Comparison of ENCODE assay signal across 11 mouse cellular contexts in genomic region chr11:98752562-98753140, GRCm38 (mm10). TPM values are rescaled to one million over a fixed set of nuclear protein-coding genes. Genes with fewer than 3 reads are reported as not detected.
A peak's percentile ranks its signal among the peaks of the same experiment; 100 is the strongest.
DNase-seq lines count a peak whose midpoint lies in the region; ATAC-seq and TF ChIP-seq lines count a peak whose summit lies in the region.
"Had no signal": no experiment of that assay in that cellular context is flagged by ENCODE, and none has a peak within 500 bp of the region (broad histone marks: within the 10 kb centered on the region; RNA-seq: fewer than 3 reads in every experiment).

No protein-coding gene starts in this region.

- no peaks in the 10 kb centered on the region for H3K9me3 ChIP-seq in forebrain, embryonic 10.5 days
- H3K9me3 ChIP-seq in forebrain, embryonic 12.5 days: no peaks in the 10 kb centered on the region
- no peaks in the 10 kb centered on the region for H3K9me3 ChIP-seq in intestine, embryonic 14.5 days (ENCODE audit: control insufficient read depth, low read length)
- no peaks in the 10 kb centered on the region for H3K9me3 ChIP-seq in midbrain, postnatal 0 days (ENCODE audit: low read length)

- H3K4me2 ChIP-seq in forebrain, embryonic 12.5 days: no peak overlapping the region
- 0 out of 2 replicates have a peak overlapping the region, but pooled peaks have one; percentile 1 for H3K4me2 ChIP-seq in intestine, embryonic 14.5 days (ENCODE audit: low read length)
- H3K4me2 ChIP-seq in midbrain, postnatal 0 days (ENCODE audit: low read depth, low read length, poor library complexity, severe bottlenecking): no peak overlapping the region

- TF ChIP-seq CTCF in left cerebral cortex, adult 2 months (IDR thresholded peaks at IDR 0.05): no peak
- TF ChIP-seq CTCF in midbrain, postnatal 0 days (IDR thresholded peaks at IDR 0.05): no peak

- H3K27ac ChIP-seq in forebrain, embryonic 10.5 days: peak overlapping the region; percentile 20
- H3K27ac ChIP-seq in forebrain, embryonic 12.5 days: no peak overlapping the region
- H3K27ac ChIP-seq in left cerebral cortex, adult 2 months: peak overlapping the region; percentile 88
- peak overlapping the region; percentile 73 for H3K27ac ChIP-seq in intestine, embryonic 14.5 days (ENCODE audit: low read depth)
- H3K27ac ChIP-seq in midbrain, postnatal 0 days (ENCODE audit: low read depth, low read length): peak overlapping the region; percentile 74; the same call in 1 of the 2 replicates

- no peak overlapping the region for H3K4me3 ChIP-seq in forebrain, embryonic 10.5 days
- H3K4me3 ChIP-seq in forebrain, embryonic 12.5 days (replicated peaks): no peak overlapping the region
- no peak overlapping the region for H3K4me3 ChIP-seq in left cerebral cortex, adult 2 months
- no peak overlapping the region for H3K4me3 ChIP-seq in intestine, embryonic 14.5 days (ENCODE audit: low read depth, low read length)
- H3K4me3 ChIP-seq in midbrain, postnatal 0 days (ENCODE audit: low read depth, low read length): no peak overlapping the region

- intact Hi-C loops in left cerebral cortex, adult 2 months (cut with DNase I): loop anchor here (5.0 kb wide), 1 partner anchor 35 kb away; no protein-coding TSS in a partner anchor
- intact Hi-C loops in left cerebral cortex, postnatal 36 days (cut with DNase I): no loop called here

- H3K36me3 ChIP-seq in forebrain, embryonic 10.5 days (replicated peaks): peaks cover 15% of the 10 kb centered on the region
- H3K36me3 ChIP-seq in forebrain, embryonic 12.5 days (replicated peaks): peaks cover 27% of the 10 kb centered on the region
- peaks cover 34% of the 10 kb centered on the region for H3K36me3 ChIP-seq in intestine, embryonic 14.5 days (ENCODE audit: control insufficient read depth, insufficient read depth, low read length)
- H3K36me3 ChIP-seq in midbrain, postnatal 0 days (ENCODE audit: insufficient read depth, low read length): peaks cover 18% of the 10 kb centered on the region

- H3K9ac ChIP-seq in forebrain, embryonic 12.5 days: no peak overlapping the region
- no peak overlapping the region for H3K9ac ChIP-seq in intestine, embryonic 14.5 days (ENCODE audit: low read length)
- H3K9ac ChIP-seq in midbrain, postnatal 0 days (replicated peaks; ENCODE audit: low read length, poor library complexity, severe bottlenecking): 0 out of 2 replicates have a peak overlapping the region, but pooled peaks have one; percentile 4

- H3K27me3 ChIP-seq in forebrain, embryonic 10.5 days (ENCODE audit: poor library complexity, severe bottlenecking): peaks cover 7% of the 10 kb centered on the region; the same call in 1 of the 2 replicates
- no peaks in the 10 kb centered on the region for H3K27me3 ChIP-seq in forebrain, embryonic 12.5 days
- H3K27me3 ChIP-seq in intestine, embryonic 14.5 days (replicated peaks; ENCODE audit: control insufficient read depth, insufficient read depth, low read length): no peaks in the 10 kb centered on the region
- H3K27me3 ChIP-seq in midbrain, postnatal 0 days (ENCODE audit: insufficient read depth, low read length): no peaks in the 10 kb centered on the region

- 86% methylated on average over 10 of the region's 10 CpGs for WGBS in forebrain, embryonic 10.5 days
- 91% methylated on average over 10 of the region's 10 CpGs for WGBS in forebrain, embryonic 12.5 days
- 74% methylated on average over 10 of the region's 10 CpGs for WGBS in intestine, embryonic 14.5 days
- WGBS in midbrain, postnatal 0 days: 81% methylated on average over 10 of the region's 10 CpGs

- peaks cover 67% of the 10 kb centered on the region for H3K4me1 ChIP-seq in forebrain, embryonic 10.5 days
- peaks cover 66% of the 10 kb centered on the region for H3K4me1 ChIP-seq in forebrain, embryonic 12.5 days
- H3K4me1 ChIP-seq in intestine, embryonic 14.5 days (replicated peaks; ENCODE audit: control insufficient read depth, insufficient read depth, low read length): peaks cover 77% of the 10 kb centered on the region
- peaks cover 39% of the 10 kb centered on the region for H3K4me1 ChIP-seq in midbrain, postnatal 0 days (ENCODE audit: insufficient read depth, low read length)

- ATAC-seq in forebrain, embryonic 12.5 days (ENCODE audit: low FRiP score): no peak
- ATAC-seq in intestine, embryonic 14.5 days (replicated peaks; ENCODE audit: low FRiP score, low TSS enrichment, low read depth): no peak
- ATAC-seq in midbrain, postnatal 0 days (ENCODE audit: low FRiP score): no peak

- DNase-seq in forebrain, embryonic 10.5 days (ENCODE audit: extremely low spot score, low spot score): no peak
- DNase-seq in left cerebral cortex, adult 2 months (ENCODE audit: extremely low spot score in 1 of 2, low spot score in 2 of 2): no peak
- no peak for DNase-seq in left cerebral cortex, adult 18-20 months (ENCODE audit: low spot score in 2 of 2)
- no peak for DNase-seq in intestine, embryonic 14.5 days (ENCODE audit: low spot score)
- DNase-seq in midbrain, postnatal 0 days (ENCODE audit: low spot score): no peak
- DNase-seq in left cerebral cortex, postnatal 36 days (ENCODE audit: low spot score in 2 of 2): no peak
- DNase-seq in right cerebral cortex, adult 18-20 months: no peak
- DNase-seq: B cell, adult 2 months; cerebellum, adult 11 months had no signal

RNA-seq across cellular contexts. Expression of gene Thra, which starts 12.2 kb away (rescaled TPM):
- polyA plus RNA-seq in forebrain, embryonic 10.5 days (2016; fragmentation: Nextera tagmentation; extraction: Ambion mirVana): 9.5 and 10.9 TPM in 2 replicates
- 53.4 and 59.8 TPM in 2 replicates for polyA plus RNA-seq in forebrain, embryonic 12.5 days (2016; fragmentation: Nextera tagmentation; extraction: Ambion mirVana)
- 100 to 1,000 TPM; 730 to 768 TPM for total RNA-seq in left cerebral cortex, adult 2 months (2021)
- total RNA-seq in left cerebral cortex, adult 18-20 months (2021): 100 to 1,000 TPM; 708 to 832 TPM
- 60.7 and 63.8 TPM in 2 replicates for polyA plus RNA-seq in intestine, embryonic 14.5 days (2014; fragmentation: Nextera tagmentation; extraction: Ambion mirVana)
- total RNA-seq in midbrain, postnatal 0 days (2014; rRNA removed): 774 and 843 TPM in 2 replicates
- polyA plus RNA-seq in midbrain, postnatal 0 days (2015; fragmentation: Nextera tagmentation; extraction: Ambion mirVana): 165 and 182 TPM in 2 replicates
- 100 to 1,000 TPM; 718 to 779 TPM for total RNA-seq in left cerebral cortex, postnatal 36 days (2021)

RNA-seq across cellular contexts. Expression of gene Nr1d1, which starts 22.5 kb away (rescaled TPM):
- 1.5 TPM in 2 replicates for polyA plus RNA-seq in forebrain, embryonic 10.5 days (2016; fragmentation: Nextera tagmentation; extraction: Ambion mirVana)
- 2.1 and 2.2 TPM in 2 replicates for polyA plus RNA-seq in forebrain, embryonic 12.5 days (2016; fragmentation: Nextera tagmentation; extraction: Ambion mirVana)
- 100 to 1,000 TPM in 1 of 2 experiments, 10 to 100 TPM in 1; 91.9 to 153 TPM for total RNA-seq in left cerebral cortex, adult 2 months (2021)
- total RNA-seq in left cerebral cortex, adult 18-20 months (2021): 100 to 1,000 TPM in 1 of 2 experiments, 10 to 100 TPM in 1; 87.2 to 122 TPM
- 2.5 and 2.8 TPM in 2 replicates for polyA plus RNA-seq in intestine, embryonic 14.5 days (2014; fragmentation: Nextera tagmentation; extraction: Ambion mirVana)
- 7.1 and 11.0 TPM in 2 replicates for total RNA-seq in midbrain, postnatal 0 days (2014; rRNA removed)
- polyA plus RNA-seq in midbrain, postnatal 0 days (2015; fragmentation: Nextera tagmentation; extraction: Ambion mirVana): 12.3 and 14.3 TPM in 2 replicates
- 100 to 1,000 TPM; 117 to 141 TPM for total RNA-seq in left cerebral cortex, postnatal 36 days (2021)

RNA-seq across cellular contexts. Expression of gene Med24, which starts 23.4 kb away (rescaled TPM):
- 69.7 and 77.3 TPM in 2 replicates for polyA plus RNA-seq in forebrain, embryonic 10.5 days (2016; fragmentation: Nextera tagmentation; extraction: Ambion mirVana)
- polyA plus RNA-seq in forebrain, embryonic 12.5 days (2016; fragmentation: Nextera tagmentation; extraction: Ambion mirVana): 88.1 and 95.0 TPM in 2 replicates
- 100 to 1,000 TPM; 126 to 134 TPM for total RNA-seq in left cerebral cortex, adult 2 months (2021)
- 100 to 1,000 TPM; 108 to 127 TPM for total RNA-seq in left cerebral cortex, adult 18-20 months (2021)
- 43.0 and 48.0 TPM in 2 replicates for polyA plus RNA-seq in intestine, embryonic 14.5 days (2014; fragmentation: Nextera tagmentation; extraction: Ambion mirVana)
- 66.6 and 81.2 TPM in 2 replicates for total RNA-seq in midbrain, postnatal 0 days (2014; rRNA removed)
- polyA plus RNA-seq in midbrain, postnatal 0 days (2015; fragmentation: Nextera tagmentation; extraction: Ambion mirVana): 52.2 and 59.8 TPM in 2 replicates
- 100 to 1,000 TPM; 123 to 133 TPM for total RNA-seq in left cerebral cortex, postnatal 36 days (2021)

RNA-seq across cellular contexts. Expression of gene Msl1, which starts 42.7 kb away (rescaled TPM):
- polyA plus RNA-seq in forebrain, embryonic 10.5 days (2016; fragmentation: Nextera tagmentation; extraction: Ambion mirVana): 22.9 and 24.1 TPM in 2 replicates
- 39.3 and 39.9 TPM in 2 replicates for polyA plus RNA-seq in forebrain, embryonic 12.5 days (2016; fragmentation: Nextera tagmentation; extraction: Ambion mirVana)
- total RNA-seq in left cerebral cortex, adult 2 months (2021): 100 to 1,000 TPM; 178 to 192 TPM
- 100 to 1,000 TPM; 182 to 185 TPM for total RNA-seq in left cerebral cortex, adult 18-20 months (2021)
- polyA plus RNA-seq in intestine, embryonic 14.5 days (2014; fragmentation: Nextera tagmentation; extraction: Ambion mirVana): 17.5 and 19.1 TPM in 2 replicates
- total RNA-seq in midbrain, postnatal 0 days (2014; rRNA removed): 88.3 and 107 TPM in 2 replicates
- 22.3 and 25.8 TPM in 2 replicates for polyA plus RNA-seq in midbrain, postnatal 0 days (2015; fragmentation: Nextera tagmentation; extraction: Ambion mirVana)
- 100 to 1,000 TPM; 169 to 193 TPM for total RNA-seq in left cerebral cortex, postnatal 36 days (2021)

RNA-seq across cellular contexts. Expression of gene Csf3, which starts 51.6 kb away (rescaled TPM):
- polyA plus RNA-seq in forebrain, embryonic 10.5 days (2016; fragmentation: Nextera tagmentation; extraction: Ambion mirVana): not detected in 2 replicates
- polyA plus RNA-seq in forebrain, embryonic 12.5 days (2016; fragmentation: Nextera tagmentation; extraction: Ambion mirVana): 0.14 TPM in 1 of 2 replicates, not detected in the other
- not detected for total RNA-seq in left cerebral cortex, adult 2 months (2021)
- not detected for total RNA-seq in left cerebral cortex, adult 18-20 months (2021)
- not detected in 2 replicates for polyA plus RNA-seq in intestine, embryonic 14.5 days (2014; fragmentation: Nextera tagmentation; extraction: Ambion mirVana)
- total RNA-seq in midbrain, postnatal 0 days (2014; rRNA removed): not detected in 2 replicates
- not detected in 2 replicates for polyA plus RNA-seq in midbrain, postnatal 0 days (2015; fragmentation: Nextera tagmentation; extraction: Ambion mirVana)
- total RNA-seq in left cerebral cortex, postnatal 36 days (2021): not detected
- total RNA-seq: layer of hippocampus, adult 8-10 months had no signal
